Mouse (Mus musculus) retina, adult 2 months (tissue): ENCODE data around the gene Rad51.

Experiments
- DNase-seq: peaks from one replicate; pipeline ENCODE4 v3.0.0-alpha.2; 2012; ENCODE audit warnings: low read depth, low spot score

Gene Rad51

GRCm38 (mm10) chr2:119112438-119113112, at the start of gene Rad51:
TSS of gene Rad51 (plus strand) at chr2:119112793.
- peak; percentile 82 for DNase-seq

GRCm38 (mm10) chr2:119072397-119072796, 40.2 kb upstream of the Rad51 start:
- DNase-seq = no peak

GRCm38 (mm10) chr2:119086156-119086555, 26.4 kb upstream of the Rad51 start:
- no peak for DNase-seq

- DNase-seq = no peak
These were observed 11.0 kb upstream of the Rad51 start for GRCm38 (mm10) chr2:119101552-119101951.

- DNase-seq = no peak
These were observed 6.0 kb upstream of the Rad51 start for GRCm38 (mm10) chr2:119106583-119106982.

- DNase-seq = no peak
These were observed 4.0 kb upstream of the Rad51 start for GRCm38 (mm10) chr2:119108554-119108953.

GRCm38 (mm10) chr2:119111060-119111459, 1.5 kb upstream of the Rad51 start:
- no peak for DNase-seq

GRCm38 (mm10) chr2:119113121-119113925, 730 bp downstream of the Rad51 start:
- no peak for DNase-seq

GRCm38 (mm10) chr2:119136346-119136898, 23.8 kb downstream of the Rad51 start:
- DNase-seq = no peak

GRCm38 (mm10) chr2:119145199-119145598, 32.6 kb downstream of the Rad51 start:
- no peak for DNase-seq

GRCm38 (mm10) chr2:119146435-119146834, 33.8 kb downstream of the Rad51 start:
- DNase-seq = no peak

- DNase-seq = peak; percentile 32
These were observed 34.6 kb downstream of the Rad51 start for GRCm38 (mm10) chr2:119147160-119147678.

- DNase-seq = no peak
These were observed 35.2 kb downstream of the Rad51 start for GRCm38 (mm10) chr2:119147775-119148174.

GRCm38 (mm10) chr2:119152255-119152654, 39.7 kb downstream of the Rad51 start:
- DNase-seq = peak; percentile 68

- DNase-seq = no peak
These were observed 42.1 kb downstream of the Rad51 start for GRCm38 (mm10) chr2:119154683-119155082.

- no peak for DNase-seq
These were observed 42.8 kb downstream of the Rad51 start for GRCm38 (mm10) chr2:119155388-119155787.

- no peak for DNase-seq
These were observed 43.6 kb downstream of the Rad51 start for GRCm38 (mm10) chr2:119156081-119156680.

GRCm38 (mm10) chr2:119156681-119157572, 44.3 kb downstream of the Rad51 start, which contains the start of gene Rmdn3:
TSS of gene Rmdn3 (minus strand) at chr2:119157034.
- peak; percentile 92 for DNase-seq

- no peak for DNase-seq
These were observed 45.2 kb downstream of the Rad51 start for GRCm38 (mm10) chr2:119157836-119158235.

- no peak for DNase-seq
These were observed 48.7 kb downstream of the Rad51 start for GRCm38 (mm10) chr2:119161247-119161646.

GRCm38 (mm10) chr2:119163135-119163534, 50.5 kb downstream of the Rad51 start:
- DNase-seq = no peak
